Mouse (Mus musculus) liver, embryonic 14.5 days (tissue): Measurements from ENCODE around the gene Sec61a2. TPM values are rescaled to one million over a fixed set of nuclear protein-coding genes. Genes with fewer than 3 reads are reported as not detected.

Source experiments
- ATAC-seq: fragments of 200-750 bp; cut with Nextera tagmentation; 2 replicates; pipeline ENCODE4 v1.8.0; 2017; ENCODE audit warnings: moderate number of reproducible peaks, mild to moderate bottlenecking, moderate library complexity; ENCODE audit not compliant: insufficient read depth
- DNase-seq, 3 experiments: peaks; one replicate each; pipeline ENCODE4 v3.0.0-alpha.2; 2012 to 2013; ENCODE audit warnings: low read depth in 3 of 3, low spot score in 3 of 3
- H3K27ac ChIP-seq: fragments of 300-500 bp; sonication (generic); 2 replicates; pipeline ENCODE4 v1.5.1; 2014; ENCODE audit warnings: moderate library complexity, mild to moderate bottlenecking, control low read depth, inconsistent platforms
- H3K27me3 ChIP-seq: fragments of 300-500 bp; sonication (generic); 2 replicates; pipeline ENCODE4 v1.6.1; 2014; ENCODE audit warnings: mild to moderate bottlenecking, low read length, moderate library complexity; ENCODE audit not compliant: control insufficient read depth, insufficient read depth
- H3K36me3 ChIP-seq: fragments of 300-500 bp; sonication (generic); replicated peaks from 2 replicates; pipeline ENCODE4 v1.6.1; 2014; ENCODE audit warnings: low read depth; ENCODE audit not compliant: control insufficient read depth, insufficient read depth
- H3K4me1 ChIP-seq, 2 experiments: fragments of 200-500 bp in 1 of 2; fragments of 300-500 bp in 1 of 2; sonication (generic) in 1 of 2; replicated peaks; 2 replicates each; pipeline ENCODE4 v1.6.1; 2012 to 2014; ENCODE audit warnings: antibody characterized with exemption in 1 of 2, inconsistent platforms in 1 of 2, low read length in 1 of 2; ENCODE audit not compliant: control insufficient read depth in 2 of 2, insufficient read depth in 2 of 2
- H3K4me2 ChIP-seq: fragments of 300-500 bp; sonication (generic); 2 replicates; pipeline ENCODE4 v1.6.1; 2014; ENCODE audit warnings: low read depth, mild to moderate bottlenecking, control low read depth, moderate library complexity
- H3K4me3 ChIP-seq, 2 experiments: fragments of 200-500 bp in 1 of 2; fragments of 300-500 bp in 1 of 2; sonication (generic) in 1 of 2; 2 replicates each; pipeline ENCODE4 v1.5.1; 2012 to 2014; ENCODE audit warnings: low read depth in 2 of 2, low read length in 2 of 2, mild to moderate bottlenecking in 2 of 2, control low read depth in 1 of 2, inconsistent platforms in 1 of 2, moderate library complexity in 1 of 2; ENCODE audit not compliant: insufficient read depth in 1 of 2
- H3K9ac ChIP-seq: fragments of 300-500 bp; sonication (generic); replicated peaks from 2 replicates; pipeline ENCODE4 v1.6.1; 2014; ENCODE audit warnings: mild to moderate bottlenecking, control low read depth, moderate library complexity
- H3K9me3 ChIP-seq: fragments of 300-500 bp; sonication (generic); 2 replicates; pipeline ENCODE4 v1.6.1; 2016; ENCODE audit warnings: low read length, mixed read lengths; ENCODE audit not compliant: control insufficient read depth
- CTCF ChIP-seq: IDR thresholded peaks from 2 replicates; pipeline ENCODE4 v1.5.1; 2016; ENCODE audit warnings: antibody characterized with exemption, low read depth, control low read depth
- EP300 ChIP-seq: IDR thresholded peaks from 2 replicates; pipeline ENCODE4 v1.6.1; 2016; ENCODE audit warnings: antibody characterized with exemption, low read depth
- WGBS: fragments of 180-500 bp; shearing (Covaris S2); extraction: QIAGEN DNeasy Blood & Tissue Kit; methylation state at CpG from one replicate; pipeline ENCODE4 v1.1.7; 2014; ENCODE audit not compliant: insufficient replicate concordance; 5-methylcytosine and 5-hydroxymethylcytosine counted together
- polyA plus RNA-seq, 2 experiments: library from polyadenylated mRNA; depleted of rRNA in 1 of 2; stranded (reverse) in 1 of 2; unstranded in 1 of 2; fragments of >200 nt; fragmentation: Nextera tagmentation in 1 of 2; extraction: Ambion mirVana in 1 of 2; gene quantifications; 2 replicates each; pipeline versions ENCODE4 v1.2.1 to v1.2.3; 2012 to 2014

Gene Sec61a2
- polyA plus RNA-seq, 2 experiments: 10.3 to 18.1 TPM

- DNase-seq (no peak), ATAC-seq (no peak)
- H3K36me3 ChIP-seq: peaks cover 39% of the 10 kb centered on the region
- H3K27me3 ChIP-seq: no peaks in the 10 kb centered on the region
- no peaks in the 10 kb centered on the region for H3K4me1 ChIP-seq
- WGBS: 85% methylated on average over 5 of the region's 5 CpGs
- H3K4me3 ChIP-seq: no peak overlapping the region
- TF ChIP-seq EP300: no peak
- TF ChIP-seq CTCF: no peak
- H3K9me3 ChIP-seq: no peaks in the 10 kb centered on the region
- no peak overlapping the region for H3K4me2 ChIP-seq
- H3K27ac ChIP-seq: no peak overlapping the region
- no peak overlapping the region for H3K9ac ChIP-seq
Observed at GRCm38 (mm10) chr2:5869746-5870145, 25.5 kb downstream of the Sec61a2 start.

- ATAC-seq: no peak
- no peak for TF ChIP-seq CTCF
- Histone ChIP-seq H3K4me2 (no peak overlapping the region), H3K27ac (no peak overlapping the region), H3K36me3 (peaks cover 30% of the 10 kb centered on the region), H3K27me3 (no peaks in the 10 kb centered on the region), H3K4me3 (no peak overlapping the region), H3K4me1 (no peaks in the 10 kb centered on the region), H3K9ac (no peak overlapping the region), H3K9me3 (no peaks in the 10 kb centered on the region)
- 74% methylated on average over 2 of the region's 2 CpGs for WGBS
- DNase-seq: no peak
Observed at GRCm38 (mm10) chr2:5867681-5868080, 27.6 kb downstream of the Sec61a2 start.

GRCm38 (mm10) chr2:5862834-5863233, 32.4 kb downstream of the Sec61a2 start, which contains the start of gene Gm13199:
Gene Gm13199 (minus strand): TSS chr2:5862934.
- Histone ChIP-seq H3K9me3 (no peaks in the 10 kb centered on the region), H3K4me1 (no peaks in the 10 kb centered on the region), H3K4me2 (no peak within 1 kb of the TSS), H3K27me3 (no peaks in the 10 kb centered on the region), H3K9ac (no peak within 1 kb of the TSS), H3K36me3 (peaks cover 46% of the 10 kb centered on the region), H3K27ac (no peak within 1 kb of the TSS), H3K4me3 (no peak within 1 kb of the TSS)
- ATAC-seq (no peak), DNase-seq (no peak)
- 88% methylated on average over 3 of the region's 3 CpGs for WGBS
- TF ChIP-seq EP300 (no peak), CTCF (no peak)

- no peak for DNase-seq
- TF ChIP-seq EP300 (no peak), CTCF (no peak)
Observed at GRCm38 (mm10) chr2:5851866-5852265, 43.4 kb downstream of the Sec61a2 start.

GRCm38 (mm10) chr2:5851116-5851515, 44.1 kb downstream of the Sec61a2 start:
- Histone ChIP-seq H3K4me1 (peaks cover 9 to 12% of the 10 kb centered on the region in 2 experiments), H3K9me3 (no peaks in the 10 kb centered on the region), H3K4me2 (no peak overlapping the region), H3K36me3 (peaks cover 7% of the 10 kb centered on the region), H3K27ac (no peak overlapping the region), H3K4me3 (no peak overlapping the region), H3K9ac (no peak overlapping the region), H3K27me3 (no peaks in the 10 kb centered on the region)
- DNase-seq (no peak), ATAC-seq (no peak)
- no peak for TF ChIP-seq CTCF
- TF ChIP-seq EP300: no peak
- 84% methylated on average over 9 of the region's 9 CpGs for WGBS

More at GRCm38 (mm10) chr2:5851866-5852265, 43.4 kb downstream of the Sec61a2 start:
- WGBS: 64% methylated on average over 5 of the region's 5 CpGs
- H3K27ac ChIP-seq: no peak overlapping the region
- peaks cover 2 to 5% of the 10 kb centered on the region in 2 experiments for H3K4me1 ChIP-seq
- no peaks in the 10 kb centered on the region for H3K27me3 ChIP-seq
- H3K4me2 ChIP-seq: no peak overlapping the region
- no peak for ATAC-seq
- H3K36me3 ChIP-seq: peaks cover 8% of the 10 kb centered on the region
- H3K9ac ChIP-seq: no peak overlapping the region
- H3K9me3 ChIP-seq: no peaks in the 10 kb centered on the region
- H3K4me3 ChIP-seq: no peak overlapping the region
